Mouse (Mus musculus) spleen, postnatal 36 days (tissue): Measurements from ENCODE around the gene Tspan18.
A peak's percentile ranks its signal among the peaks of the same experiment; 100 is the strongest.

ENCODE experiments used
- DNase-seq, 2 experiments: peaks; one replicate each; pipeline ENCODE4 v3.0.0; 2022; ENCODE audit warnings: low spot score in 2 of 2, mixed read lengths in 1 of 2

Tspan18 gene

GRCm38 (mm10) chr2:93218353-93218990 is 115.8 kb downstream of the Tspan18 start:
- no peak for DNase-seq

- DNase-seq = peak; percentile 59 to 62
These were observed 117.3 kb downstream of the Tspan18 start for GRCm38 (mm10) chr2:93217015-93217414.

DNA sequence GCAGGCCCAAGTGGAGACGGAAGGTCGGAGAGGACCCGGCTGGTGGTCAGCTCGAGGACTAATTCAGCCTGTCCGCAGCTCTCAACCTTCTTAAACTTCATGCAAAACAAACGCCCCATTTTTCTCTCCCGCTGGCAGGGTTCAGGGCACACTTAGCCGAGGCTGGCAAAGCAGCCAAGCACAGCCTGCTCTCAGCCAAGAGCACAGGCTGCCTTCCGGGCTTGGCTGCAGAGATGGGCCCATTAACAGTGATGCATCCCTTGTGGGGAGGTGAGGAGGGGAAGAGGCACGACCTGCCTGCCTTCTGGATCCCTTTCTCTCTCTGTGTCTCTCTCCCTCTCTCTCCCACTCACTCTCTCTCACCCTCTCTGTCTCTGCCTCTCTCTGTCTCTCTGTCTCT is 118.5 kb downstream of the Tspan18 start:
- no peak for DNase-seq

DNA sequence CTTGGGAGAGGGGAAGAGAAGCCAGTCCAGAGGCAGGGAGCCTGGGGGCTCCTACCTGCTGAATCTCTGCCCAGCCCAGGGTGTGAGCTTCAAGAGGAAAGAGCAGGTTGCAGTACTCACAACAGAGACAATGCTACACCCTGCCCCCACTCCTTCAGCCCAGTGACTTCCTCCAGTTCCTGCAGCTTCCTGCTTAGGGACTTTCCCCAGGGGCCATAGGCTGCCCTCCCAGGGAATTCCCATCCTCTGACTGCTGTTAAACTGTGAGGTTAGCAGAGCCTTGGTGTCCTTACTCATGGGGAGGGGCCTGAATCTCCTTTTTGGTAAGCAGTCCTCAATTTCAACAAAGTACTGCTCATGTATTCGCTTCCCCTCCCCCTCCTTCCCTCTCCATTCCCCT is 120.1 kb downstream of the Tspan18 start:
- DNase-seq = peak; percentile 27 to 43

DNA sequence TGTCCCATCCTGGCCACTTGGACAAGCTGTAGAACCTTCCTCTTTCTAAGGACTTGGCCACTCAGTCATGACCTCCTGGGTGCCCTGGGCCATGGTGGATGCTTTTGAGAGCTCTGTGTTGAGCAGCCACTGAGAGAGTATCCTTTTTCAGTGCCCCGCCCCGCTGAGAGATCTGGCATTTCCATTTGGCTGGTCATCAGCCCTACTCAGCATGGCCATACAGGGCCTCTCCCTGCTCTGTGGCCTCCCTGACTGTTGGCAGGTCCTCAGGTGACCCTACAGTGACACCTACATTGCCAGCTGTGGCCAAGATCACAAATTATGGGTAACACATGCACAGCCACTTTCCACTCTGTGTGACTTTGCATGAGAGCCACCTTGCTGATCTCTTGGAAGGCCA is 121.4 kb downstream of the Tspan18 start:
- no peak for DNase-seq

- no peak for DNase-seq
These were observed 121.9 kb downstream of the Tspan18 start for GRCm38 (mm10) chr2:93212386-93212785.

DNA sequence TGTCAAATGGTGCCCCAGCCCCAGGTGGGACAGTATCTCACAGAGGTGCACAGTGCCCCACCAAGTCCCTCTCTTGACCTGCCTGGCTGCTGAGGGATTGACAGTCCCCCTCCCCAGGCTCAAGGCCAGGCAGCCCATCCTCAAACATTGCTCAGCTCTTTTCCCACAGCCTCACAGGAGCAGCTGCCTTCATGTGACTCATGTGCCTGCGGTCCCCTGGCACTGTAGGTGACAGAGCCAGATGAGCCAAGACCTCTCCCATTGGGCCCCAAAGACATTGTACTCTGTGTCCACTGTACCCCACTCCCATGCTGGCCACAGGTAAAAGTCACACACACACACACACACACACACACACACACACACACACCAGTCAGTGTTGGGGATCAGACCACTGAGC is 128.2 kb downstream of the Tspan18 start:
- DNase-seq = no peak

GRCm38 (mm10) chr2:93204571-93204970 is 129.7 kb downstream of the Tspan18 start:
- no peak for DNase-seq

GRCm38 (mm10) chr2:93203682-93204081 is 130.6 kb downstream of the Tspan18 start:
- no peak for DNase-seq

GRCm38 (mm10) chr2:93202782-93203181 is 131.5 kb downstream of the Tspan18 start:
- no peak for DNase-seq

GRCm38 (mm10) chr2:93201997-93202396 is 132.3 kb downstream of the Tspan18 start:
- no peak for DNase-seq

DNA sequence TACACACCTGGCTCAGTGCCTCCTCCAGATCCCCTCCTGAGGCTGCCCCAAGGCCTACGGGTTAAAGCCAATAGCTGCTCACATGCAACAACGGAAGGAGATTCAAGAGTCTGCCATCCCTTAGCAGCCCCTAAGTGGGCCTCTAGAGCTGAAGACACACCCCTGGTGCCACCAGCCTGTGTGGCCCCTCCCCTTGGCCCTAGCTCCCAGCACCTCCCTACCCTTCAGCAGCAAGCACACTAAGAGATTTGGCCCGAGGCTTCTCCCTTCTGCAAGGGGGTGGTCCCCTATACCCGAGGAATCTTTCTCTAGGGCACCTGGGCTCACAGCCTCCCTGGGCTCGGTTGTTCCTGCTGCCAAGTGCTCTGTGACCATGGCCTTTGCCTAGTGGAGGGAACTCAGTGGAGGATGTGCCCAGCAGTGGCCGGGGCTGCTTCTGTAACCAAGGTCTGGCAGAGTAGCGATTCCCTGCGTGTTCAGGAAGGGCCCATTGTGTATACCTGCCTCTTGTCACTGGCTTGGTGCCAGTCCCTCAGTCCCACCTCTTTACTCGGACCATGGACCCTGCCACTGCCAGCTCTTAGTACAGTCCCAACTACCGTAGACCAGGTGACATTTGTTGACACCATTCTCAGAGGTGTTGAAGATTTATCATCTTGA is 133.5 kb downstream of the Tspan18 start:
- DNase-seq = no peak

DNA sequence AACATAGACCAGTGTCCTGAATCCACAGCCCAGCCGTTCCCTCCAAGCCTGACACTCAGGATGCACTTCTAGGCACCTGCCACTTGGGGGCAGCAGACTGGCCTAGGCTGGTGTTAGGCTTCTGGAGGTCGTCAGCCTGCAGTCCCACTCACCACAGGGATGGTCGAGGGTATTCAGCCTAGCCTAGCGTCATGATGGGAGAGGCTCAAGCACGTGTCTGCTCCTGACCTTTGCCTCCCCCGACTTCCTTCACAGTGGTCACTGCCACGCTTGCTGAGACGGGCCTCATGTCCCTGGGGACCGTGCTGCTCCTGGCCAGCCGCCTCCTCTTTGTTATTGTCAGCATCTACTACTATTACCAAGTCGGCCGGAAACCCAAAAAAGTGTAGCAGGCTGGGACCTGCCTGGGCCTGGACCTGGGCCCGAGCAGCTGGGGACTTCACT is 134.8 kb downstream of the Tspan18 start:
- DNase-seq = peak; percentile 40 to 47

GRCm38 (mm10) chr2:93198846-93199245 is 135.5 kb downstream of the Tspan18 start:
- peak; percentile 86 to 88 for DNase-seq

GRCm38 (mm10) chr2:93193806-93194205 is 140.5 kb downstream of the Tspan18 start:
- DNase-seq = no peak

DNA sequence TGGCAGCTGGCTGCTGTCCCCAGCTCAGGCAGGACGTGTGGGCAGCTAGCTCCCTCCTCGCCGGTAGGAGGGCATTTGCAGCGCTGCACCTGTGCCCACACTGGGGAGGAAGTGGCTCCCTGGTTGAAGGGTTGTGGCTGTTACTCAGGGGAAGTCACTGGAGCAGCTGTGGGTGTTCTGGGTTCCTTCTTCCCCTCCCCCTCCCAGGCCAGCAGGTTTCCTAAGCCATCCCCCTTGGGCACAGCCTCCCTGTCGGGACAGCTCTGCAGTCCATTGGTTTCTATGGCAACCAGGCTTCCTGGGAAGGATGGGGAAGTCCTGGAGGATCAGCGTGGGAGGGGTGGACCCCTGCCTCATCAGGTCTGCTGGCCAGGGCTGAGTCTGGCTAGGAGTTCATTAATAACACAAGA is 141.6 kb downstream of the Tspan18 start:
- peak; percentile 93 to 95 for DNase-seq

DNA sequence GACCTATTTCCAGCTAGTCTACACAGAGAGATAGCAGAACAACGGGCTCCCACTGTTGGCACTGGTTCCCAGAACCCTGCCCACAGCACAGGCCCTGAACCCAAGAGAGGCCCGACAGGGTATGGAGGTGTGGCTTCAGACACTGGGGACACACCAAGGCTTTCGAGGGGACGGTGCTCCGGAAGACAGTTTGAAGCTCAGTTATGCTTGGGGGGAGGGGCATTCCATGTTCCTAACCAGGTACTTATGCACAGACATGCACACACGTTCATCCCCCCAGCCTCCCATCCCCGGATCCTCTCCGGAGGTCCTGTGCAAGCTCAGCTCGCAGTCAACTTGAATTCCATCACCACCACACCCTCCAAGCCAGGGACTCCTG is 142.1 kb downstream of the Tspan18 start:
- DNase-seq = peak; percentile 75 to 79

DNA sequence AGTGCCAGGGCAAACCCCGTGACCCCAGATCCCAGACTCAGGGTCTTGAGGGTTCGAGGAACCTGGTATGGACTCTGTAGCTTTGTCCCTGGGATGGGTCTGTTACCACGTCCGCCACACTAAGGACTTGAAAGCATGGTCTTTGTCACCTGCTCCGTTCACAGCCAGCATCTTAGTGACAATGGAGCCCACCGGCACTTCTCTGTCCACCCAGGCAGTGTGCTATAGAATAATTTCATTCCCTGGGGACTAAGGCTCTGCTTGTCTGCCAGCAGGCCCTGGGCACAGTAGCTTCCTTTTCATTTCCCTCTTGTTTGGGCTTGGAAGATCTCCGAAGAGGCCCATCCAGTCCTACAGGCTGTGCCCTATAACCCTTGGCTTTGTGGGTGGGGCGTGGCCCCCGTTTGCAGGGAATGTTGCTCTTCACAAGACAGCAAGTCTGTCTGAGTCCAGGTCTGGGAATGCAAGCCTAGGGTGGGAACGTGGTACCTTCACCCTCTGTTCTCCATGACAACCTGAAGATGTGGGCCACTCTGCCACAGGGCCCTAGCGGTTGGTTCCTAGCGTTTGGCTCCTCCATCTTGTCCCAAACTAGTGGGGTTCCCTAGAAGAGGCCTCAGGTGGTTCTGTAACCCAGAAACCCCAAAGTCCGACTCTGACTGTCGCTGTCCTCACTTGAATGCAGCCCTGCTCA is 142.7 kb downstream of the Tspan18 start:
- DNase-seq = no peak

- DNase-seq = peak; percentile 84
These were observed 143.4 kb downstream of the Tspan18 start for GRCm38 (mm10) chr2:93190771-93191487.

GRCm38 (mm10) chr2:93188761-93189458 is 145.4 kb downstream of the Tspan18 start:
- DNase-seq = peak; percentile 34 to 51

DNA sequence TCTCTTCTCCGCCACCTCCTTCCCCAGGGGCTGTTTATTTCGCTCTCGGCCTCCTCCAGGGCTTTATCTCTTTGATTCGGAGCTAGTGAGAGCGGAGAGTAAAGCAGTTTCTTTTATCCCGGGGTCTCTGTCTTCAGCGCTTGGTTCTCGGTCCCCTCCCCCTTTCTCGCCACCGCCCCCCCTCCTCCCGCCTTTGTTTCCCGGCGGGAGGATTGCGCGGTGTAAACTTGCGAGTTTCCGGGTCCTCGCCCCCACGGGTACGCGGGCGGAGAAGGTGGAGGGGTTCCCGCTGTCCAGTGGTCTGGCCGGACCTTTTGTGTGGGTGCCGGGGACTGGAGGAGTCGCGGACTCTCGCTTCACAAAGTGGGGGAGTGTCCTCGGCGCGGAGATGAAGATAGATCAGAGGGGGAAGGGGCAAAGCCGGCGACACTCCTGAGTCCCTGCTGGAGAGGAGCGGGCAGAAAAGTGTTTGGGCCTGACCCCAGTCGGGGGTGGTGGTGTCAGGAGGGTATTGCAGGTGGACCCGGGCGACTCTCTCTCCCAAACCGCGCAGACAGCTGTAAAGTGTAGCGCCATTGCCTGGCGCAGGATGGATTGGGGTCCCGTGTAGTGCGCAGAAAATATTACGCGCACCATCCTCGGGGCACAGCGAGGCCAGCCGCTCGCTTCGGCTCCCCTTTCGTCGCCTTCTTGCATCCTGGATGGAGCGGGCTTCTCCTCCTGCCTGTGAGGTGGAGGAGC is 146.1 kb downstream of the Tspan18 start:
- peak in 1 of 2 experiments; percentile 35 for DNase-seq
